Mouse (Mus musculus) heart, embryonic 13.5 days (tissue): Measurements from ENCODE around the gene C77080. TPM values are rescaled to one million over a fixed set of nuclear protein-coding genes. Genes with fewer than 3 reads are reported as not detected.
A peak's percentile ranks its signal among the peaks of the same experiment; 100 is the strongest.

Experiments
- ATAC-seq: fragments of 200-750 bp; cut with Nextera tagmentation; 2 replicates; pipeline ENCODE4 v1.8.0; 2017; ENCODE audit warnings: moderate TSS enrichment; ENCODE audit not compliant: insufficient number of reproducible peaks, low FRiP score, low TSS enrichment; ENCODE audit errors: extremely low read depth
- H3K27ac ChIP-seq: fragments of 300-500 bp; sonication (generic); replicated peaks from 2 replicates; pipeline ENCODE4 v1.5.1; 2015; ENCODE audit warnings: moderate library complexity, mild to moderate bottlenecking, inconsistent platforms
- H3K27me3 ChIP-seq: fragments of 300-500 bp; sonication (generic); replicated peaks from 2 replicates; pipeline ENCODE4 v1.6.1; 2015; ENCODE audit warnings: mild to moderate bottlenecking, inconsistent platforms
- H3K36me3 ChIP-seq: fragments of 300-500 bp; sonication (generic); 2 replicates; pipeline ENCODE4 v1.6.1; 2015; ENCODE audit warnings: mild to moderate bottlenecking, inconsistent platforms
- H3K4me1 ChIP-seq: fragments of 300-500 bp; sonication (generic); 2 replicates; pipeline ENCODE4 v1.6.1; 2015; ENCODE audit warnings: inconsistent platforms
- H3K4me2 ChIP-seq: fragments of 300-500 bp; sonication (generic); 2 replicates; pipeline ENCODE4 v1.6.1; 2015; ENCODE audit warnings: inconsistent platforms, mild to moderate bottlenecking, moderate library complexity
- H3K4me3 ChIP-seq: fragments of 300-500 bp; sonication (generic); 2 replicates; pipeline ENCODE4 v1.5.1; 2015; ENCODE audit warnings: moderate library complexity, mild to moderate bottlenecking, inconsistent platforms
- H3K9ac ChIP-seq: fragments of 300-500 bp; sonication (generic); 2 replicates; pipeline ENCODE4 v1.6.1; 2015; ENCODE audit warnings: inconsistent platforms, mild to moderate bottlenecking, moderate library complexity
- H3K9me3 ChIP-seq: fragments of 300-500 bp; sonication (generic); 2 replicates; pipeline ENCODE4 v1.6.1; 2016; ENCODE audit warnings: inconsistent platforms
- WGBS: fragments of 180-500 bp; shearing (Covaris S2); methylation state at CpG from one replicate; pipeline ENCODE4 v1.1.7; 2015; ENCODE audit warnings: mixed read lengths; 5-methylcytosine and 5-hydroxymethylcytosine counted together
- polyA plus RNA-seq: library from polyadenylated mRNA; unstranded; fragments of >200 nt; fragmentation: Nextera tagmentation; extraction: Ambion mirVana; gene quantifications from 2 replicates; pipeline ENCODE4 v1.2.1, GENCODE M21; 2015

Gene C77080
- polyA plus RNA-seq, 1 experiment from 2014 or later = 2.3 TPM

DNA sequence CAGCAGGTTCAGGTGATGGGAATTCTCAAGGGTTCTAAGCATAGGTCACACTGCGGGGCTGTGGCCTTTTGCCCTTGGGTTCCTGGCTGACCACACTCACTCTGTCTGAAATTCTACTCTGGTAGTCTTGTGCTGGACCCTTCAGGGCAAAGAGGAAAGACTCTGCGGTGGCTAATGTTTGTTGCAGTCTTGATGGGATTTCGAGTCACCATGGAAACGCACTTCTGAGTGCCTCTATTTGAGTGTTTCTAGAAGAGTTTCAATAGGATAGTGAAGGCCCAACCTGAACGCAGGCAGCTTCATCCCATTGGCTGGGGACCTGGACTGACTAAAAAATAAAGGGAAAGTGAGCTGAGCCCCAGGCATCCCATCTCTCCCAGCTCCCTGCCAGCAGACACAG, 5.6 kb upstream of the C77080 start:
- H3K27me3 ChIP-seq = peaks cover 54% of the 10 kb centered on the region
- no peak for ATAC-seq

DNA sequence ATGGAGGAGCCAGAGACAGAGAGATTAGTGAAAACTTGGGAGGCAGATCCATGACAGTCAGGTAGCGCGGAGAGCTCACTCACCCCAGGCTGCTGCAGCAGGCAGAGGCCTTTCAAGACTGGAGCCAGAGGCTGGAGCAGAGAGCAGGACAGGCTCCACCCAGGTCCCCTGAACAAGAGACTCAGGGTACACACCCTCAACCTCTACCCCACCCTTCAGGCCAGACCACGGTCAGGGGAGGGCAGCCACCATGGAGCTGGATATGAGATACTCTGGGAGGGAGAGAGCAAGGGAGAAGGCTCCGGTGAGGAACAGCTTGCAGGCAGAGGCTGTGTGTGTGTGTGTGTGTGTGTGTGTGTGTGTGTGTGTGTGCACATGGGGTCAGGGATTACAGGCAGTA, 5.0 kb upstream of the C77080 start:
- peaks cover 15% of the 10 kb centered on the region for H3K4me1 ChIP-seq
- H3K27me3 ChIP-seq = peaks cover 56% of the 10 kb centered on the region
- WGBS = 86% methylated on average over 4 of the region's 4 CpGs
- H3K9me3 ChIP-seq = no peaks in the 10 kb centered on the region
- H3K27ac ChIP-seq = no peak overlapping the region
- no peak overlapping the region for H3K9ac ChIP-seq
- no peak overlapping the region for H3K4me2 ChIP-seq
- no peak for ATAC-seq
- no peaks in the 10 kb centered on the region for H3K36me3 ChIP-seq
- H3K4me3 ChIP-seq = no peak overlapping the region

More for the DNA sequence above, 5.6 kb upstream of the C77080 start:
- H3K4me2 ChIP-seq = no peak overlapping the region
- no peaks in the 10 kb centered on the region for H3K9me3 ChIP-seq
- no peak overlapping the region for H3K4me3 ChIP-seq
- no peak overlapping the region for H3K9ac ChIP-seq
- H3K36me3 ChIP-seq = no peaks in the 10 kb centered on the region
- 79% methylated on average over 5 of the region's 5 CpGs for WGBS
- no peak overlapping the region for H3K27ac ChIP-seq
- peaks cover 12% of the 10 kb centered on the region for H3K4me1 ChIP-seq

DNA sequence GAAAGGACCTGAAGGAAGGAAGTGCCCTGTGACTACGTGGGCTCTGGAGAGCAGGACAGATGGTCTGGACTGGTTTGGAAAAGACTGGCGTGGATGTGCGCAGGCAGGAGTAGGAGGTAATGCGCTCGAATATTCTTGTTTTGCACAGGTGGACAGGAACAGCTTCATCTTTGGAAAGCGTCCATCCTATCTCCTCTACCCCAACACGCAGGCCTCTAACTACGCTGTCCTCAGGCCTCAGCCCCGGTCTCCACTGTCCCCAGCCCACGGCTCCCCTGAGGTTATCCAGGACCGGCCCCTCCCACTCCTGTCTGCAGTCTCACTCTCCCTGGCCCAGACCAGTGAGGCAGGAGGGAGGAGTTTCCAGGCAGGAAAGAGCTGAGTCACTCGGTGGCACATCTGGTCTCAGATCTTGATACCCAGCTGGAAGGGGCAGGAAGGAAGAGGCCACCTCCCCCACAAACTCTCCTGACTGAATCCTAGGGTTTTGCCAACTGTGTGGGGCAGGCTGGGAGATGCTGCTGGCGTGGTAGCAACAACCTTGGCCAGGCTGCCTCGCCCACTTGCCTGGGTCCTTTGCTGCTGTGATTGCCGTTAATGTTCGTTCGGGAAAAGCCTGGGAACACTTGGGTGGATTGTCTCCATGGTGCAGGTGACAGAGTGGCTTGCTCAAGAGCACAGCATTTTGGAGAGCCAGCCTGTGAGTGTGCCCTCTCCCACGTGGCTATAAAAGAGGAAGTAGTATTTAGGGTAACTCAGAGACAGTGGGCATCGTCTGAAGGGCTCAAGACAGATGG, 2.2 kb upstream of the C77080 start:
- peaks cover 59% of the 10 kb centered on the region for H3K27me3 ChIP-seq

DNA sequence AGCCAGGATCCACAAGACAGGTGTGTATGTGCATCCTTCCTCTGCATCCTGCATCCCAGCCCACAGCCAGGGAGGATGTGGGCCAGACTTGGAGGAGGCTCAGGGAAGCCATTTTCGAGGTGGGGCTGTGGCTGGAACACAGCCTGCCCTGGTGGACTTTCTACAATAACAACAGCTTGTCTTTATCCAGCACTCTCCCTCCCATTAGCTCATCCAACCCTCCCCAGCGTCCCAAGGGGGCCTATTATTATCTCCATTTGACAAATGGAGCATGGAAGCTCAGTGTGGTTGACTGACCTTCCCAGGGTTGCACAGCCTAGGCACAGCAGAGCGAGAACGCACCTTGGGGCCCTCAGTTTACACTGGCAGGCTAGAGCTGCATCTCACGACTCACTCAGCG, 526 bp downstream of the C77080 start:
- peaks cover 35% of the 10 kb centered on the region for H3K4me1 ChIP-seq
- H3K36me3 ChIP-seq = no peaks in the 10 kb centered on the region
- ATAC-seq = no peak
- no peaks in the 10 kb centered on the region for H3K9me3 ChIP-seq
- peaks cover 56% of the 10 kb centered on the region for H3K27me3 ChIP-seq
- H3K27ac ChIP-seq = no peak overlapping the region
- no peak overlapping the region for H3K4me2 ChIP-seq
- 24% methylated on average over 6 of the region's 6 CpGs for WGBS
- no peak overlapping the region for H3K4me3 ChIP-seq
- H3K9ac ChIP-seq = no peak overlapping the region

More for the DNA sequence above, 2.2 kb upstream of the C77080 start:
- Histone ChIP-seq H3K27ac (peak overlapping the region; percentile 70), H3K4me1 (peaks cover 19% of the 10 kb centered on the region), H3K9me3 (no peaks in the 10 kb centered on the region), H3K36me3 (no peaks in the 10 kb centered on the region), H3K4me3 (no peak overlapping the region), H3K9ac (peak overlapping the region; percentile 54; the same call in 1 of the 2 replicates), H3K4me2 (peak overlapping the region; percentile 39)
- 20% methylated on average over 19 of the region's 19 CpGs for WGBS
- ATAC-seq = peak; percentile 66; the same call in 1 of the 2 replicates

DNA sequence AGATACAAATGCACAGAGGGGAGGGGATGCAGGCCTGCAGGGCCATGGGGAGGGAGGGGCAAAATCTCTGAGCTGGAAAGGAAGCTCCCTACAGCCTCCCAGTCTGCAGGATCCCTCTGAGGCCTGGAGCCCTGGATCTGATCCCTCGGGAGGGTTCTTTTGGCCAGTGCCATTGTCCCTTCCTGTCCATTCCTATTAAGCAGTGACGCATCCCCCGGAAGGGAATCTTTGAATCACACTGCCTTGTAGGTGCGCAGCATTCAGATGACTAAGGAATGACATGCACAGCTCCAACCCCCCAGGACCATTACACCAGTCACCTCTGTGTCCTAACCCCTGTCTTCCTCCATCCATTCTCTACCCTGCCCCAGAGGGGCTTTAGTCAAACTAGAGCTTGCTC, 2.1 kb downstream of the C77080 start:
- peaks cover 57% of the 10 kb centered on the region for H3K27me3 ChIP-seq
- no peak overlapping the region for H3K4me3 ChIP-seq
- no peaks in the 10 kb centered on the region for H3K9me3 ChIP-seq
- H3K4me2 ChIP-seq = no peak overlapping the region
- H3K9ac ChIP-seq = no peak overlapping the region
- peaks cover 35% of the 10 kb centered on the region for H3K4me1 ChIP-seq
- 71% methylated on average over 4 of the region's 4 CpGs for WGBS
- no peaks in the 10 kb centered on the region for H3K36me3 ChIP-seq
- H3K27ac ChIP-seq = no peak overlapping the region
- no peak for ATAC-seq

DNA sequence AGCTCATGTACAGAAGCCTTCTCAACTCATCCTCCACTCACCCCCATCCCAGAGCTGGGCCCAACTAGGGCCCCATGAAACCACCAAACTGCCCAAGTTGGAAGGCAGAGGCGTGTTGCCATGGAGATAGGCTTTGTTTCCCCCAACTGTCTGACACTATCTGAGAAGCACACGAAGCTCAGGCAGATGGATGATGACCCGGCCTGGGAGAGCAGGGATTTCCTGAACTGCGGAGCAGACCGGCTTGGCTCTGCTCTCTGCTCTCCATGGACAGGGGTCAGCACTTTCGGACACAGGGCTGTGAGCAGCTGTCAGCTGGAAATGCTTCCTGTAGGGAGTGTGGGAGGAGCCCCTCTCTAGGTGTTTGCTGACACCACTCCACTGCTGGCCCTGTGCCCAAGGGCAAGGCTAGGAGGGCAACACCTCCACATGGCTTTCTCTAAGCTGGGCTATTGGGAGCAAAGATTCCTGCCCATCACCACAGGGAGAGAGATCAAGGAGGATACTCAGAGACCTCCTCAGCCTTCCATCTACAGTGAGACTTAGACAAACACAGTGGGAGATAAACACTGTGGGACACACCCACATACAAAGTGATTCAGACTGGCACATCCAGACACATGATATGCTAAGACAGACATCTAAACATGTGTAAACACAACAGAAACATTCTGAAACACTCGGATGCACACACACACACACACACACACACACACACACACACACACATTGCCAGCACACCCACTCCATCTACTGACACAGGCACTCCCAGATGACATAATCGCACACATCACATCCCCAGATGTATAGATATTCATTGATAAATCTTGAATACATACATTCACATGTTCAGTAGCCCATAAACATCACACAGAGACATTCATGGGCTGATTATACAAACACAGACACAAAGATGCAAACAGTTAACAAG, 4.5 kb downstream of the C77080 start:
- H3K9me3 ChIP-seq = no peaks in the 10 kb centered on the region
- ATAC-seq = peak; percentile 53; the same call in 1 of the 2 replicates
- H3K36me3 ChIP-seq = no peaks in the 10 kb centered on the region
- H3K4me1 ChIP-seq = peaks cover 25% of the 10 kb centered on the region
- peak overlapping the region; percentile 35 for H3K4me2 ChIP-seq
- H3K27me3 ChIP-seq = peaks cover 62% of the 10 kb centered on the region
- peak overlapping the region; percentile 53 for H3K27ac ChIP-seq
- H3K9ac ChIP-seq = no peak overlapping the region
- 19% methylated on average over 8 of the region's 8 CpGs for WGBS
- H3K4me3 ChIP-seq = no peak overlapping the region; the same call in 1 of the 2 replicates

DNA sequence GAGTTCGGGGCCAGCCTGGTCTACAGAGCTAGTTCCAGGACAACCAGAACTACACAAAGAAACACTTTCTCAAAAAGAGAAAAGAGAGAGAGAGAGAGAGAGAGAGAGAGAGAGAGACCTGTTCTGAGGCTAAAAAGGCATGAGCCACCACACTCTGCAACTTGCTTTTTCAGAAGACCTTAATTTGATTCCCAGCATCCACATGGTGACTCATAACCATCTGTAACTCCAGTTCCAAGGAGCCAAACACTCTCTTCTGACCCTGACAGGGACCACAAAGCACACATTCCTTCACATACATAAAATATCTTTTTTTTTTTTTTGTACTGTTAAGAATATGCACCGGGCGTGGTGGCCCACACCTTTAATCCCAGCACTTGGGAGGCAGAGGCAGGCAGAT, 6.6 kb downstream of the C77080 start:
- Histone ChIP-seq H3K9ac (no peak overlapping the region), H3K27ac (no peak overlapping the region), H3K36me3 (no peaks in the 10 kb centered on the region), H3K27me3 (peaks cover 70% of the 10 kb centered on the region), H3K4me3 (no peak overlapping the region), H3K4me1 (peaks cover 28% of the 10 kb centered on the region), H3K9me3 (no peaks in the 10 kb centered on the region), H3K4me2 (no peak overlapping the region)
- no peak for ATAC-seq
- 82% methylated on average over 3 of the region's 3 CpGs for WGBS

DNA sequence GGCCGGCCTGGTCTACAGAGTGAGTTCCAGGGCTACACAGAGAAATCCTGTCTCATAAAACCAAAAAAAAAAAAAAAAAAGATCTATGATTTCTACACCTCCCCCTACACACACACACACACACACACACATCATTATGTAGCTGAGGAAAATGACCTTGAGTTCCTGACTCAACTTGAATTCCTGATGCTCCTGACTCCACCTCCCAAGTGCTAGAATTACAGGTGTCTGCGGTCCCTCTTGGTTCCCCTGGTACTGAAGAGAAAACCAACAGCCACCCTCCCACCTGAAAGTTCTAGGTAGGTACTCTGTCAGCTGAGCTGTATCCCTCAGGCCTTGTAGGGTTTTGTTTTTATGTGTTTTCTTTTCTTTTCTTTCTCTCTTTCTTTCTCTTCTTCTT, 8.7 kb downstream of the C77080 start:
- H3K27me3 ChIP-seq = peaks cover 85% of the 10 kb centered on the region
- H3K4me1 ChIP-seq = peaks cover 40% of the 10 kb centered on the region
- no peaks in the 10 kb centered on the region for H3K36me3 ChIP-seq
- H3K9me3 ChIP-seq = no peaks in the 10 kb centered on the region
- ATAC-seq = no peak
- no peak overlapping the region for H3K4me2 ChIP-seq
- H3K4me3 ChIP-seq = no peak overlapping the region
- 81% methylated on average over 2 of the region's 2 CpGs for WGBS
- no peak overlapping the region for H3K27ac ChIP-seq
- no peak overlapping the region for H3K9ac ChIP-seq

DNA sequence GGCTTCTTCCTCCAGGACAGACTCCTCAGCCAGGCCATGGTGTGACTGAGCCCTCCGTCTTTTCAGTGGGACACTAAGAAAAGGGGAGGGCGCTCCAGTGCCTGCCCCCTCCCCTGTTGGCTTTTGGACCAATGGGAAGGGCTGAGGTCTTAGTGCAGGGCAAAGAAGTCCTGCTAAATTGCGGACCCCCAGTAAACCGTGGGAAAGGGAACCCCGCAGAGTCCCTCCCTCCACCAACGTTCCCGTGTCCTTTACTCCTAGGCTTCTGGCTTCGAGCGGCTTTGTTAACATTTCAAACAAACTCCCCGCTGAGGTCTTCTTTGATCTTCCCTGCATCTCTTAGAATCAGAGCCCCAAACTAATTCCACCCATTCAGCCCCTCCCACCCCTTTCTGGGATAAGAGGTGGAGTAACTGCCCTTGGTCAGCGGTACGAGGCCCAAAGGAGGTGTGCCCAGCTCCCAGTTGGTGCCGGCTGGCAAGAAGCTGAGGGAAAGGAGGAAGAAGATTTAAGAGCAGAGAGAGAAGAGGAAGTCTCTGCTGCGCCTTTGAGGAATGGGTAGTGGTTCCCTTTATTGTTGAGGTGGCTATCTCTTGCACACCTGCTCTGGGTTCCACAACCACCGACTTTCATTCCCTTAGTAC, 9.6 kb downstream of the C77080 start:
- Histone ChIP-seq H3K4me3 (peak overlapping the region; percentile 21), H3K9ac (0 out of 2 replicates have a peak overlapping the region, but pooled peaks have one; percentile 21)

DNA sequence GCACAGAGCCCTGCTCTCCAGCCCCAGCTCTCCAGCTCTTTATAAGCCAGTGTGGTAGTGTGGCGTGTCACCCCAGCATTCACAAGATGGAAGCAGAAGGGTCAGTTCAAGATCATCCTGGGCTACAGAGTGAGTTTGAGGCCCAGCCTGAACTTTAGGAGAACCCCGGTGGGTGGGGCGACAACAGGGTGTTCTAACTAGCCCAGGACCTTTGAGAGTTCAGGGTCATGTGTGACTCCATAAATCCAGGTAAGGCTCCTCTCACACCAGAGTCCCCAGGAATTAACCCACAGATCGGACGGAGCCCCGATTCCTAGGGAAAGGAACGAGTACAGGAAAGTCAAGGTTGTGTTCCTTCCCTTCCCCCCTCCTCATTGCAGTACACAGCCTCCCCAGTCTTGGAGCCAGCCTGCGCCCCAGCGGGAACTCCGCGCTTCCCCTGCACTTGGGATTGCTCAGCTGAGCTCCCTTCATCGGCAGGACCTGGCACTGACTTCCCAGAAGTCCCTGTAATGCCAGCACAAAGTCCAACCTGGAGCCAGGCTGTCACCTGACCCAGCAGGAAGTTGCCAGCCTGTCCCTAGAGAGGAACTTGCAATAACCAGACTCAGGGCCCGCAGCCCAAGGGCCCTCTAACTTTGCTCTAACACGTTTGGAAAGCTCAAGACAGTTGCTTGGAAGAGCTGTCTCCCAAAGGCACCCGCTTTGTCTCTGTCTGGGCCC, 10.3 kb downstream of the C77080 start:
- Histone ChIP-seq H3K9ac (0 out of 2 replicates have a peak overlapping the region, but pooled peaks have one; percentile 21), H3K27ac (no peak overlapping the region), H3K4me3 (peak overlapping the region; percentile 21), H3K27me3 (peaks cover 94% of the 10 kb centered on the region), H3K9me3 (no peaks in the 10 kb centered on the region), H3K4me2 (peak overlapping the region; percentile 51), H3K4me1 (peaks cover 32% of the 10 kb centered on the region), H3K36me3 (no peaks in the 10 kb centered on the region)
- WGBS = 22% methylated on average over 15 of the region's 15 CpGs
- no peak for ATAC-seq

More for the DNA sequence above, 9.6 kb downstream of the C77080 start:
- Histone ChIP-seq H3K9me3 (no peaks in the 10 kb centered on the region), H3K27me3 (peaks cover 94% of the 10 kb centered on the region), H3K4me2 (peak overlapping the region; percentile 51), H3K27ac (no peak overlapping the region), H3K4me1 (peaks cover 39% of the 10 kb centered on the region), H3K36me3 (no peaks in the 10 kb centered on the region)
- 8% methylated on average over 15 of the region's 15 CpGs for WGBS
- no peak for ATAC-seq
